Mouse (Mus musculus) heart, embryonic 10.5 days (tissue): ENCODE measurements around the gene Comtd1. TPM values are rescaled to one million over a fixed set of nuclear protein-coding genes. Genes with fewer than 3 reads are reported as not detected.

ENCODE experiments used
- DNase-seq: peaks from one replicate; pipeline ENCODE4 v3.0.0-alpha.2; 2017; ENCODE audit warnings: low spot score
- H3K27ac ChIP-seq: fragments of 300-500 bp; sonication (generic); 2 replicates; pipeline ENCODE4 v1.5.1; 2016; ENCODE audit warnings: mild to moderate bottlenecking
- H3K27me3 ChIP-seq: fragments of 300-500 bp; sonication (generic); 2 replicates; pipeline ENCODE4 v1.6.1; 2016; ENCODE audit warnings: mild to moderate bottlenecking; ENCODE audit not compliant: poor library complexity, insufficient read depth, severe bottlenecking
- H3K36me3 ChIP-seq: fragments of 300-500 bp; sonication (generic); 2 replicates; pipeline ENCODE4 v1.6.1; 2016; ENCODE audit warnings: mild to moderate bottlenecking, moderate library complexity
- H3K4me1 ChIP-seq: fragments of 300-500 bp; sonication (generic); 2 replicates; pipeline ENCODE4 v1.6.1; 2016; ENCODE audit warnings: mild to moderate bottlenecking
- H3K4me3 ChIP-seq: fragments of 300-500 bp; sonication (generic); 2 replicates; pipeline ENCODE4 v1.5.1; 2016; ENCODE audit warnings: mild to moderate bottlenecking, moderate library complexity
- H3K9me3 ChIP-seq: fragments of 300-500 bp; sonication (generic); 2 replicates; pipeline ENCODE4 v1.6.1; 2016; ENCODE audit warnings: mild to moderate bottlenecking, moderate library complexity
- WGBS: fragments of 180-500 bp; shearing (Covaris S2); methylation state at CpG from one replicate; pipeline ENCODE4 v1.1.7; 2016; 5-methylcytosine and 5-hydroxymethylcytosine counted together
- polyA plus RNA-seq: library from polyadenylated mRNA; unstranded; fragments of >200 nt; fragmentation: Nextera tagmentation; extraction: Ambion mirVana; gene quantifications from 2 replicates; pipeline ENCODE4 v1.2.1, GENCODE M21; 2016

Gene Comtd1
- polyA plus RNA-seq, 1 experiment from 2014 or later: 48.1 TPM

GRCm38 (mm10) chr14:21850419-21851127 is 1.8 kb upstream of the Comtd1 start:
- Histone ChIP-seq H3K27me3 (no peaks in the 10 kb centered on the region), H3K4me1 (peaks cover 86% of the 10 kb centered on the region), H3K27ac (peak overlapping the region; percentile 48; the same call in 1 of the 2 replicates), H3K9me3 (no peaks in the 10 kb centered on the region), H3K36me3 (peaks cover 18% of the 10 kb centered on the region), H3K4me3 (no peak overlapping the region)
- 42% methylated on average over 24 of the region's 24 CpGs for WGBS
- DNase-seq: peak; percentile 89

- H3K9me3 ChIP-seq: no peaks in the 10 kb centered on the region
- 79% methylated on average over 13 of the region's 13 CpGs for WGBS
- H3K4me1 ChIP-seq: peaks cover 80% of the 10 kb centered on the region
- peaks cover 26% of the 10 kb centered on the region for H3K36me3 ChIP-seq
- peak overlapping the region; percentile 48; the same call in 1 of the 2 replicates for H3K27ac ChIP-seq
- DNase-seq: peak; percentile 77
- no peak overlapping the region for H3K4me3 ChIP-seq
- H3K27me3 ChIP-seq: no peaks in the 10 kb centered on the region
Observed at GRCm38 (mm10) chr14:21849524-21850418, 994 bp upstream of the Comtd1 start.

- WGBS: under 1% methylated on average over 50 of the region's 50 CpGs
- Histone ChIP-seq H3K4me3 (peak overlapping the region; percentile 81), H3K9me3 (no peaks in the 10 kb centered on the region), H3K27ac (peak overlapping the region; percentile 94), H3K27me3 (no peaks in the 10 kb centered on the region), H3K36me3 (peaks cover 48% of the 10 kb centered on the region), H3K4me1 (peaks cover 70% of the 10 kb centered on the region)
- DNase-seq: peak; percentile 90
Observed at GRCm38 (mm10) chr14:21847381-21848165, 1.2 kb downstream of the Comtd1 start.

DNA sequence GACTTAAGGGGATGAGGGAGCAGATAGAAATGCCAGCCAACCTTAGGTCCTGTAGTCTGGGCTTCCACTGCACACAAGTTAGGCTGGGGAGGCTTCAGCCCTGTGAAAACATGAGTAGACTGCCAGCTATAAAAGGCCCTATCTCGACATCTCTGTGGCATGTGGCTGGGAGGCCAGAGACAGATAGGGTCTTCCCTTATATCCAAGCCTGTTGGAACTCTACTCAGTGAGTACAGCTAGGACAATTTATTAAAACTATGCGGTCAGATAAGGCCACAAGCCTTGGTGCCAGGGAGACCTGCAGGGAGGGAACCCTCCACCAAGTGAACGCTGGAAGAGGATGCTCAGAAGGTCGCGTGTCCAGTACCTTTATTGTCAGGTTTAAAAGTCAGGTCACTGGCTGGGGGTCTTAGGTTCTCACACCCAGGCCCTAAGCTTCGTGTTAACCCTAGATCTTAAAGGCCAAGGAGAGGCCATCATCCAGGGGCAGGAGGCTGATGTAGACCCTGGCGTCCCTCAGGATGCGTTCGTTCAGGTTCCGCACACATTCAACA is 1.9 kb downstream of the Comtd1 start:
- Histone ChIP-seq H3K27ac (peak overlapping the region; percentile 94), H3K9me3 (no peaks in the 10 kb centered on the region), H3K4me1 (peaks cover 68% of the 10 kb centered on the region), H3K36me3 (peaks cover 54% of the 10 kb centered on the region), H3K4me3 (peak overlapping the region; percentile 81), H3K27me3 (no peaks in the 10 kb centered on the region)
- peak; percentile 75 for DNase-seq
- WGBS: 14% methylated on average over 10 of the region's 10 CpGs

DNA sequence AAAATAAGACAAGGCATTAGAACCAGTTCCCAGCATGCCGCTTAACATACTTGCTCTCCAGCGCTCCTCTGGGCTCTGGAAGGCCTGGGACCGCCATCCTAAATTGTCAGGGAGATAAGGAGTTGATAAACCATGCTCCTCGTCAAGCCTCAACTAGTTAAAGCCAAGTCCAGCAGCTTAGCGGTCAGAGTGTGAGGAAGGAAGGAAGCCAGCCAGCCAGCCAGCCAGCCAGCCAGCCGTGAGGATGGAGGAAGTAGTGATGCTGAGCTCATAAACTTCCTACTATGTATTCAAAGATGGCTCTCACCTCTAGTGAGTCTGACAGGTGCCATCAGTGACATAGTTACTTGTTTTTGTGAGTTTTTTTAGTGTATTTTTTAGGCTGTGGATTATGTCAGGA is 5.5 kb downstream of the Comtd1 start:
- H3K27me3 ChIP-seq: no peaks in the 10 kb centered on the region
- H3K4me1 ChIP-seq: peaks cover 46% of the 10 kb centered on the region
- H3K9me3 ChIP-seq: no peaks in the 10 kb centered on the region
- H3K27ac ChIP-seq: no peak overlapping the region; the same call in 1 of the 2 replicates
- H3K4me3 ChIP-seq: no peak overlapping the region
- WGBS: 30% methylated on average over 6 of the region's 6 CpGs
- H3K36me3 ChIP-seq: peaks cover 91% of the 10 kb centered on the region
- no peak for DNase-seq

GRCm38 (mm10) chr14:21841819-21842592 is 6.8 kb downstream of the Comtd1 start:
- 76% methylated on average over 5 of the region's 5 CpGs for WGBS
- Histone ChIP-seq H3K9me3 (no peaks in the 10 kb centered on the region), H3K4me1 (peaks cover 34% of the 10 kb centered on the region), H3K27me3 (no peaks in the 10 kb centered on the region), H3K27ac (no peak overlapping the region), H3K4me3 (no peak overlapping the region), H3K36me3 (peaks cover 100% of the 10 kb centered on the region)
- no peak for DNase-seq

GRCm38 (mm10) chr14:21838336-21839017 is 10.3 kb downstream of the Comtd1 start:
- Histone ChIP-seq H3K27me3 (no peaks in the 10 kb centered on the region), H3K36me3 (peaks cover 98% of the 10 kb centered on the region), H3K4me3 (no peak overlapping the region), H3K27ac (no peak overlapping the region), H3K4me1 (peaks cover 20% of the 10 kb centered on the region), H3K9me3 (no peaks in the 10 kb centered on the region)
- 67% methylated on average over 8 of the region's 8 CpGs for WGBS
- no peak for DNase-seq

GRCm38 (mm10) chr14:21831830-21832403 is 16.9 kb downstream of the Comtd1 start:
- DNase-seq: no peak
- peak overlapping the region; percentile 94 for H3K4me3 ChIP-seq
- WGBS: under 1% methylated on average over 28 of the region's 28 CpGs

GRCm38 (mm10) chr14:21830876-21831767 is 17.7 kb downstream of the Comtd1 start:
- Histone ChIP-seq H3K36me3 (peaks cover 33% of the 10 kb centered on the region), H3K4me1 (peaks cover 39% of the 10 kb centered on the region), H3K9me3 (no peaks in the 10 kb centered on the region), H3K27ac (peak overlapping the region; percentile 100), H3K4me3 (peak overlapping the region; percentile 94), H3K27me3 (no peaks in the 10 kb centered on the region)
- peak; percentile 98 for DNase-seq
- under 1% methylated on average over 60 of the region's 73 CpGs for WGBS

More at GRCm38 (mm10) chr14:21831830-21832403, 16.9 kb downstream of the Comtd1 start:
- Histone ChIP-seq H3K4me1 (peaks cover 31% of the 10 kb centered on the region), H3K27me3 (no peaks in the 10 kb centered on the region), H3K27ac (peak overlapping the region; percentile 100), H3K36me3 (peaks cover 40% of the 10 kb centered on the region), H3K9me3 (no peaks in the 10 kb centered on the region)

- no peaks in the 10 kb centered on the region for H3K27me3 ChIP-seq
- no peak overlapping the region for H3K4me3 ChIP-seq
- H3K4me1 ChIP-seq: peaks cover 71% of the 10 kb centered on the region
- no peaks in the 10 kb centered on the region for H3K9me3 ChIP-seq
- peak overlapping the region; percentile 92 for H3K27ac ChIP-seq
- 87% methylated on average over 9 of the region's 9 CpGs for WGBS
- no peak for DNase-seq
- H3K36me3 ChIP-seq: no peaks in the 10 kb centered on the region
Observed at GRCm38 (mm10) chr14:21825786-21826491, 22.8 kb downstream of the Comtd1 start.
